Mouse (Mus musculus): ENCODE results near the gene Zfhx3. TPM values are rescaled to one million over a fixed set of nuclear protein-coding genes. Genes with fewer than 3 reads are reported as not detected.

Gene Zfhx3
- total and polyA plus RNA-seq, 3 experiments = 0.23 to 2.5 TPM; not detected in 1

DNA sequence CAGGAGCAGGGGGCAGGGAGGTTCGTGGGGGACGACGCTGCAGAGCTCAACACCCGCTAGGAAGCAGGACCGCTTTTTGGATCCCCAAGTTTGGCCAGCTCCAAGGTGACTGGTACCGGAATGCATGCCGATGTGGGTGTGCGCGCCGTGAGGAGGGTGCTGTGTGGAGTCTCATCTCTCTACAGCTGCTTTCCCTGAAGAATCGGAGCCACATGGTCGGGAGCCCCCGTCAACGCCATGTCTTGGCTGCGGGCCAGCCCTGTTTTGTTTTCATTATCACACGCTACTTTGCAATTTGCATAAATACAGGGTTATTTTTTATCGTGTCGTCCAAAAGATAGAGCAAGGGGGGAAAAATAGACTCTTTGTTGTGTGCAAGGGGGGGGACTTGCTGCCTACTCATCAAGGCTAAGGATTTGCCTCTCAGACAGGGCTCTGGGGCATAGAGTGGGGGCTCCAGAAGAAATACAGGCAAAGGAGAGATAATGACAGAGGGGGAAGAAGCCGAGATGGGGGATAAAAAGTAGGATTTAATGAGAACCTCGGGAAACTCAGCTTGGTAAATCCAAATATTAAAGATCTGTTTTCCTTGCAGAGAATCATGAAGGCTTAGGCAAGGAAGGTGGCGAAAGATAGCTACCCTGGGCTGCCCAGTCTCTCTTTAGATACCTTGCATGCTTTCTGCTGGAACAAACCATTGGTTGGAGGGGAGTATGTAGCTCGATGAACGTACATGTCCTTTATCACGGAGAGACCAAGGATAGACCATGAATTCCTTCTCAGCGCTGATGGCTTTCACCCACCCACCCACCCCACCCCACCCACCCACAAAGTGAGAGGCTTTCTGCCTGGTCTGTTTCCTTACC lies 595.5 kb downstream of the Zfhx3 start:
- Histone ChIP-seq H3K9ac (ENCODE audit: control insufficient read depth, low read depth, low read length, poor library complexity, severe bottlenecking) (no peak overlapping the region), H3K27ac (ENCODE audit: control insufficient read depth, low read depth, low read length) (no peak overlapping the region), H3K36me3 (ENCODE audit: control insufficient read depth in 1 of 2, insufficient read depth in 2 of 2, low read length in 2 of 2) (no peaks in the 10 kb centered on the region), H3K27me3 (ENCODE audit: control insufficient read depth in 1 of 2, insufficient read depth in 2 of 2, low read length in 2 of 2) (no peaks in the 10 kb centered on the region), H3K9me3 (replicated peaks; ENCODE audit: insufficient read depth, low read length) (no peaks in the 10 kb centered on the region), H3K79me2 (ENCODE audit: control insufficient read depth, insufficient read depth, low read length, poor library complexity) (no peaks in the 10 kb centered on the region), H3K4me3 (ENCODE audit: control insufficient read depth in 1 of 2, insufficient read depth in 1 of 2, low read depth in 2 of 2, low read length in 2 of 2) (no peak overlapping the region), H3K4me1 (ENCODE audit: control insufficient read depth in 1 of 2, insufficient read depth in 2 of 2, low read length in 2 of 2) (no peaks in the 10 kb centered on the region)
- TF ChIP-seq CTCF (IDR thresholded peaks at IDR 0.05 in 2 of 3, conservative IDR thresholded peaks at IDR 0.05 in 1 of 3; ENCODE audit: control insufficient read depth in 1 of 3, insufficient read depth in 1 of 3, low read depth in 2 of 3, low read length in 3 of 3, poor library complexity in 1 of 3, severe bottlenecking in 1 of 3) (no peak), CHD1 (IDR thresholded peaks at IDR 0.05; ENCODE audit: low read depth, low read length) (no peak), HCFC1 (IDR thresholded peaks at IDR 0.05; ENCODE audit: low read depth, low read length) (no peak), ZNF384 (IDR thresholded peaks at IDR 0.05; ENCODE audit: low read depth, low read length) (no peak), ELF1 (IDR thresholded peaks at IDR 0.05; ENCODE audit: low read depth, low read length) (no peak), E2F4 (IDR thresholded peaks at IDR 0.05; ENCODE audit: borderline replicate concordance, low read depth, low read length) (no peak), TAL1 (IDR thresholded peaks at IDR 0.05; ENCODE audit: low read length) (no peak), POLR2AphosphoS2 (IDR thresholded peaks at IDR 0.05; ENCODE audit: low read length) (no peak), NELFE (IDR thresholded peaks at IDR 0.05; ENCODE audit: low read depth, low read length) (no peak), RCOR1 (IDR thresholded peaks at IDR 0.05; ENCODE audit: low read depth, low read length) (no peak), POLR2A (IDR thresholded peaks at IDR 0.05; ENCODE audit: control insufficient read depth in 1 of 2, insufficient read depth in 1 of 2, low read depth in 1 of 2, low read length in 2 of 2, poor library complexity in 1 of 2) (no peak), NRF1 (IDR thresholded peaks at IDR 0.05; ENCODE audit: insufficient read depth, low read depth, low read length, poor library complexity, severe bottlenecking) (no peak), ZKSCAN1 (IDR thresholded peaks at IDR 0.05; ENCODE audit: low read depth, low read length) (no peak)
- no peak for DNase-seq (ENCODE audit: low read depth, low spot score)

DNA sequence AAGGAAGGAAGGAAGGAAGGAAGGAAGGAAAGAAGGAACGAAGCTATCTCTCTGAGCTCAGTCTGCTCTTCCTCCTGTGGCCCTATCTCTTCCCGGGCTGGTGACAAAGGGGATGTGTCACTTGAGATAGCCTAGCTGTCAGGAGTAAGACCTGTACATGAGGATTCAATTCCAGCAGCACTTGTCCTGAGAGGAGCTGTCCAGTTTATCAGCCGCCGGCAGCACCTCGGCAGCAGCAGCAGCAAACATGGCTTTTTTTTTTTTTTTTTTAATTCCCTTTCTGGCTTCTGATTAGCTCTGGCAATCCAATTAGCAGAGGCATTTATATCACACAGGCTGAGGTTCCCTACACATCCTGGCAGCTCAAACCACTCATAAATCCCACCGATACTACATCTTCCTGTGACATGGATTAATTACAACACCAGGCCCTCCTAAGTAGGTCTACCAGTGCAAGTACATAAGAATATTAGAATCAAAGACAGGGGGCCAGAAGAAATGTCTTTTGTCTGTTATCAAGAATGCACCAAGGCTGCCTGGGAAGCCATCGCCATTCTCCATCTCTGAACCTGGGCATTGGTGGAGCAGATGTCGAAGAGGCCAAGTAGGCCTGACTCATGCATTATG lies 596.6 kb downstream of the Zfhx3 start:
- Histone ChIP-seq H3K9me3 (replicated peaks; ENCODE audit: insufficient read depth, low read length) (no peaks in the 10 kb centered on the region), H3K4me1 (ENCODE audit: control insufficient read depth in 1 of 2, insufficient read depth in 2 of 2, low read length in 2 of 2) (no peaks in the 10 kb centered on the region), H3K36me3 (ENCODE audit: control insufficient read depth in 1 of 2, insufficient read depth in 2 of 2, low read length in 2 of 2) (no peaks in the 10 kb centered on the region), H3K27ac (ENCODE audit: control insufficient read depth, low read depth, low read length) (no peak overlapping the region), H3K79me2 (ENCODE audit: control insufficient read depth, insufficient read depth, low read length, poor library complexity) (no peaks in the 10 kb centered on the region), H3K9ac (ENCODE audit: control insufficient read depth, low read depth, low read length, poor library complexity, severe bottlenecking) (no peak overlapping the region), H3K27me3 (ENCODE audit: control insufficient read depth in 1 of 2, insufficient read depth in 2 of 2, low read length in 2 of 2) (no peaks in the 10 kb centered on the region), H3K4me3 (ENCODE audit: control insufficient read depth in 1 of 2, insufficient read depth in 1 of 2, low read depth in 2 of 2, low read length in 2 of 2) (no peak overlapping the region)
- TF ChIP-seq MAFK (IDR thresholded peaks at IDR 0.05; ENCODE audit: borderline replicate concordance, low read depth, low read length) (no peak), MYB (IDR thresholded peaks at IDR 0.05; ENCODE audit: low read depth, low read length) (no peak), SMC3 (IDR thresholded peaks at IDR 0.05; ENCODE audit: low read depth, low read length) (no peak), MEF2A (IDR thresholded peaks at IDR 0.05; ENCODE audit: extremely low read depth, insufficient replicate concordance, low read depth, low read length, poor library complexity, severe bottlenecking) (no peak), RCOR1 (IDR thresholded peaks at IDR 0.05; ENCODE audit: low read depth, low read length) (no peak), USF2 (IDR thresholded peaks at IDR 0.05; ENCODE audit: borderline replicate concordance in 1 of 2, insufficient read depth in 1 of 2, low read depth in 1 of 2, low read length in 2 of 2) (no peak), ETS1 (IDR thresholded peaks at IDR 0.05; ENCODE audit: low read depth, low read length) (no peak), BHLHE40 (IDR thresholded peaks at IDR 0.05; ENCODE audit: borderline replicate concordance, low read depth, low read length) (no peak), KAT2A (conservative IDR thresholded peaks at IDR 0.05; ENCODE audit: low read depth, low read length) (no peak), E2F4 (IDR thresholded peaks at IDR 0.05; ENCODE audit: borderline replicate concordance, low read depth, low read length) (no peak), UBTF (IDR thresholded peaks at IDR 0.05; ENCODE audit: borderline replicate concordance, insufficient read depth, low read depth, low read length) (no peak), CTCF (IDR thresholded peaks at IDR 0.05 in 2 of 3, conservative IDR thresholded peaks at IDR 0.05 in 1 of 3; ENCODE audit: control insufficient read depth in 1 of 3, insufficient read depth in 1 of 3, low read depth in 2 of 3, low read length in 3 of 3, poor library complexity in 1 of 3, severe bottlenecking in 1 of 3) (no peak), POLR2AphosphoS5 (IDR thresholded peaks at IDR 0.05; ENCODE audit: borderline replicate concordance, low read depth, low read length) (no peak)
- no peak for DNase-seq (ENCODE audit: low read depth, low spot score)

Measured in MEL (cell line).